Mouse (Mus musculus) retina, embryonic 14.5 days (tissue): ENCODE data around the gene Fscn2.
"Not testable (repeated sequence)": the region's sequence is repeated elsewhere in the genome, so short reads cannot be mapped to it uniquely, and the experiment has no call there.

Source experiments
- DNase-seq: peaks from one replicate; pipeline ENCODE4 v3.0.0-alpha.2; 2015; ENCODE audit warnings: low spot score

The Fscn2 gene

DNA sequence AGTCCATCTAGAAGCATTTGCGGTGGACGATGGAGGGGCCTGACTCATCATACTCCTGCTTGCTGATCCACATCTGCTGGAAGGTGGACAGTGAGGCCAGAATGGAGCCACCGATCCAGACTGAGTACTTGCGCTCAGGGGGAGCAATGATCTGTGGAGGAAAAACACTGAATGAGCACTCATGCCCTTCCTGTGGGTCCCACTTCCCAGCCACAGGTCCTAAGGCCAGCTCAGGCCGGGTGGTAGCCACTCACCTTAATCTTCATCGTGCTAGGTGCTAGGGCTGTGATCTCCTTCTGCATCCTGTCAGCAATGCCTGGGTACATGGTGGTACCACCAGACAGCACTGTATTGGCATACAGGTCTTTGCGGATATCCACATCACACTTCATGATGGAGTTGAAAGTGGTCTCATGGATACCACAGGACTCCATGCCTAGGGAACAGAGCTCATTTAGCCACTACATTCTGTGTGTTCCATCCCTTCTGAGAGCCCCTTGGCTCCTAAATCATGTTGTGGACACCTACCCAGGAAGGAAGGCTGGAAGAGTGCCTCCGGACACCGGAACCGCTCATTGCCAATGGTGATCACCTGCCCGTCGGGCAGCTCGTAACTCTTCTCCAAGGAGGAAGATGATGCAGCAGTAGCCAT is 14.8 kb upstream of the Fscn2 start:
- DNase-seq: not testable (repeated sequence)

DNA sequence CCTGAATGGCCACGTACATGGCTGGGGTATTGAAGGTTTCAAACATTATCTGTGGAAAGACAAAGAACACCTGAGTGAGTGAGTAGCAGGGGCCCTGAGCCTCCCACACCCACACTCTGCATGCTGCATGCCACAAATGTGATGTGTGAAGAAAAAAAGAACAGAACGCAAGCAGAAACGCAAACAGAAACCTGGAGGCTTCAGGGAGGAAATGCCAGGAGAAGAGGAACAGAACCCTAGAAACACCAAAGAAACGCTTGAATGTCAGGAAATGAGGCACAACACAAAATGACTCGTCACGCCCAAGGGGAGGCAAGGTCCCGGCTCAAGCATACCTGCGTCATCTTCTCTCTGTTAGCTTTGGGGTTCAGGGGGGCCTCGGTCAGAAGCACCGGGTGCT is 14.0 kb upstream of the Fscn2 start:
- DNase-seq: no peak

DNA sequence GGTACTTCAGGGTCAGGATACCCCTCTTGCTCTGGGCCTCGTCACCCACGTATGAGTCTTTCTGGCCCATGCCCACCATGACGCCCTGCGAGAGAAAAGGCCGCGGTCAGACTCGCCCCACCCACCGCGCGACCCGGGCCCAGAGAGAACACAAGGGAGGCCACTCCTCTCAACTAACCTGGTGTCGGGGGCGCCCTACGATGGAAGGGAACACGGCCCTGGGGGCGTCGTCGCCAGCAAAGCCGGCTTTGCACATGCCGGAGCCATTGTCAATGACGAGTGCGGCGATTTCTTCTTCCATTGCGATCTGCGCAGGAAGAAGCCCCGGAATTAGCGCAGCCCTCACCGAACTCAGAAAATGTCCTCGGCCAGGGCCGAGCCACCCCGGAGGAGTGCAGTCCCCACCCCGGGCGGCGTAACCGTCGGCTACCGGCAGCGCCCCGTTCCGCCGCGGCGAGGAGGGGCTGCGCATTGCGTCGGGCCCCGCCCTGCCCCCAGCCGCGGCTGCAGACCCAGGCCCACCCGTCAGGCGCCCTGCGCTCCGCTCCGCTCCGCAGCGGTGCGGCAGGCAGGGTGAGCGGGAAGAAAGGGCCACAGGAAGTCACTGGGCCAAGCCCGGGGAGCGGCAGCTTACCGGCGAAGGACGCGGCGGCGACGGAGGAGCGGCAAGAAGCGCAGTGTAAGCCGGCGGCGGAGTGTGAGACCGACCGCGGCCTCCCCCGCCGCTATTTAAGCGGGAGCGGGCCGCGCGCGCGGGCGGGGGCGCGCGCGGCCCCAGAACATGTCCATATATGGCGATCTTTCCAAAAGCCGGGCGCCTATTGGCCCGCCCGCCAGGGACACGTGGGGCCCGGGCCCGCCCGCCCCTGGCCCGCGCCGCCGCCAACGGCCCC is 13.3 kb upstream of the Fscn2 start, which contains the start of gene Actg1:
Gene Actg1, minus strand, starts transcription at position 752 of the 893 bp plus-strand sequence.
- DNase-seq: peak; percentile 92

DNA sequence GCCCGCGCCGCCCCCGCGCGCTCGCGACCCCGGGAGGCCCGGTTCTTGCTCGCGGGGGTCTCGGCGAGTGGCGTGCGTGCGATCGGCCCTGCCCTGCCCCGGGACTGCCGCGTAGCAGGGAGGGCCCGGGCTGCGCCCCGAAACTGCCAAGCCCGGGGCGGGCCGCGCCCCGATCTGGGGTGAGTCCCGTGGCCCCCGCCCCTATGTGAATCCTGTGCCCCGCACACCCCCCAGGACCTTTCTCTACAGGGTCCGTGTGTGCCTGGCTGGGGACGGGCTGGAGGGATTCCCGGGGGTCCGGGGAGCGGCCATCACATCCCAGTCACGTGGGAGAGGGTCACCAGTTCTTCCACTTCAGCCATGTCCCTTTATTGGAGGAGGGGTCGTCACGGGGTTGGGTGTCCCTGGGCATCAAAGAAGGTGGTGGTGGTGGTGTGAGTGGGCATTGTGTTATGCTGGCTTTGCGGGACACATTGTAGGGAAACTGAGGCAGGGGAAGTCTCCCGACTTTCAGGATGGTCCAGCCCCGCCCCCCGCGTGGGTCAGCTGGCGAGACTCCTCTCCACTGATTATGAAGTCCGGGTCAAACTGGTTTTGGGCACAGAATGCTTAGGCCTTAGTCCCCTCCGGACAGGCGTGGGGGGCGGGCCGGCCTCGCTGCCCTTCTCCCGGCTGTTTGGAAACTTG is 12.5 kb upstream of the Fscn2 start:
- DNase-seq: peak; percentile 77

DNA sequence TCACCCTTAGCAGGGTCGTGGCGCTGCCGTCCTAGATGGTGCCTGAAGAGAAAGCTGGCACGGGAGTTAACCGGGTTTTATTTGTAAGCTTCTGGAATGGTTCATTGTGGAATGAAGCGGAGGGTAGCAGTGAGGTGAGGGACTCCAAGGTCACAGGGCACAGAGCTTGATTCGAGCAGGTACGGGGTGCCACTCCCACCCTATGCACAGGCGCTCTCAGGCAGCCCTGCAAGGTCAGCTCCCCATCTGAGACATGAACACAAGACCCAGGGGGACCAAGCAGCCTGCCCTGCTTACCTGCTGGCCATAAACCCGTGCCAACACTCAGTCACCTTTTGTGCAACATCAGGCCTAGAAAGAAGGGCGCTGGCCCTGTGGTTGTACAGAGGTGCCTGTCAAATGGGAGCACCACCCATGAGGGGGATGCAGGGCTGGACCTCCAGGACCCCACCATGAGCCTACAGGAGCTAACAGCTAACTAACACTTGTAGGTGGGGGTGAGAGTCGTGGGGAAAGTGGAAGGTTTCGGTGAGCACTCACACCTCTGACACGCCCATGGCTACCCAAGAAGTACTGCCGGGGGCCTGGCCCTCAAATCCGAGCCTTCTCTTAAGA is 11.9 kb upstream of the Fscn2 start:
- DNase-seq: no peak

DNA sequence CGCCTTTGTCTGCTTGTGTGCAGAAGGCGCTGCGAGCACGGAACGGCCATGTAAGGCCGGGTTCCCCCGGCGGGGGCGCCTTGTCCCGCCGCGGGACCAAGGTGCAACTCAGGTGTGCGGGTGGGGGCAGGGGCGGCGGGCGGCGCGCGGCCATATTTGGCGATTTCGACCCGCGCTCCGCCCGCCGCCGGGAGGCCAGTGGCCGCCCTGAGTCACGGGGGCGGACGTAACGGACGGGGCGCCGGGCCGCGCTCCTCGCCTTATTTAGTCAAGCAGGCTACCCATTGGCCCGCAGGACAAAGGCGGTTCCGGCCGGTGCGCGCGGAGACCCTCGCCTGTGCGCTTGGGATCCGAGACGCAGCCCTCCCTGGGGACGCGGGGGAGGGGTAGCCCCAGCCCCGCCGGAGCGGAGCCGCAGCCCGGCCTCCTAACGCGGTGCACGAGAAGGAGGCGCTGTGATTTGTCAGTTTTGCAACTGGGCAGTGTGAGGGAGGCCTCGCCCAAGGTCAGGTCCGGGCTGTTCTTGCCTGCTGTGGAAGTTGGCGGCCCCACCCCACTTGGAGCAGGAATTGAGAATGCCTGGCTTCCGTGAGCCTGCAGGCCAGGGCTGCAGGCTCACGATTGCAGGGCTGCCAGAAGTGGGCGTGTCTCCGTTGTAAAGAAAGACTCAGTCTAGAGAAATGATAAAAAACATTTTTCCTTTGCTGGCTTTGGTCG is 11.2 kb upstream of the Fscn2 start:
- DNase-seq: peak; percentile 95

DNA sequence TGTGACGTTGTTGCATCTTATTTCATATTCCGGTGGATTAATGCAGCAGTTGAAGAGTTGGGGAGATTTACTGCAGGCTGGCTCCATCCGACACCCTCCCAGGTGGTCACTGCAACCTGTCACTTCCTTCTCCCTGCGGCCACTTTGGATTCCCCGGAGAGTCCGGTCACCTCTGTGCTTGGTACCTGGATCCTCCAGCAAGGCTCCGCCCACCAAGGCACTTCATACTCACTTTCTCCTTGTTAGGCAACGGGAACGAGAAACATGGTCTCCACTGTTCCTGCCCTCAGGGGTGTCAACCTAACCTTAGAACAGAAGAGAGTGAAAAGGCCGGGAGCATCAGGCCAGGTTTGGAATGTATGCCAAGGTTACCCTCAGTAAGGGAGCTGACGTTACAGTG is 10.6 kb upstream of the Fscn2 start:
- peak; percentile 47 for DNase-seq

DNA sequence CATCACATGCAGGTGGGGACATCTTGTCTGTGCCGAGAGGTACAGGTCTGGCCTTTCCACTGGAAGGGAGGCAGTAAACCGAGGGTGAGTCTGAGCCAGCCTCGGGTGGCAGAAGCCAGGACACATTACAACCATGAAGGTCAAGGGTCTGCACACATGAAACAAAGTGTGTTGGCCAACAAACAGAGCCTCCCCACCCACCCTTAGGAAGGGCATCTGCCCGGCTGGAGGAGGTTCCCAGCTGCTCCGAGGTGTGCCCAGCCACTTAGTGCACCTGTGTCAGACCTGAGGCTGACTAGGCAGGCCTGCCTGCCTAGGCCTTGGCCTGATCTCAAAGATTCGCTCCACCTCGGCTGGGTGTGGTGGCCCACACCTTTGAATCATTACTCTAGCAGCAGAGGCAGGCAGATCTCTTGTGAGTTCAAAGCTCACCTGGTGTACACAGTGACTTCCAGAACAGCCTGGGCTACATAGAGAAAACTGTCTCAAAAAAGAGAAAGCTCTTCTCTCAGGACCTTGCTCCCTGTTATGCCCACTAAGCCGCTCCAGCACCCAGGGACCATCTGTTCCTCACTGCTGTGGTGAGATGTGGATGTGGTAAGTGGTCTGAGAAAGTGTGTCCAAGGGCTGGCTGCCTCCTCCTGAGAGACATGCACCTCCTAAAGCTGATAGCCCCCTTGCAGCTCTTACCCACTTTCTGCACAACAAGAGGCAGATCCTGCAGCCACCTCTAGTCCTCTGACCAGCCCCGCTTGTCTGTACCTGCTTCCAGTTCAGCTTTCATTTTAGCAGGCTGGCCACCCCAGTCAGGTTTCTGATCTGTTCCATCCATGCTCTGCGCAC is 9.9 kb upstream of the Fscn2 start:
- no peak for DNase-seq

DNA sequence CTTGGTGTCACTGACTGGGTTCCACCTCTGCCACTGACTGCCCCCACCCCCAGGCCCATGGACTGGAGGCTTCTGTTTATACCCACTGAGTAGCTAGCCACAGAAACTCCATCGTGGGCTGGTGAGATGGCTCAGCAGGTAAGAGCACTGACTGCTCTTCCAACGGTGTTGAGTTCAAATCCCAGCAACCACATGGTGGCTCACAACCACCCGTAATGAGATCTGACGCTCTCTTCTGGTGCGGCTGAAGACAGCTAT is 9.3 kb upstream of the Fscn2 start:
- DNase-seq: not testable (repeated sequence)

DNA sequence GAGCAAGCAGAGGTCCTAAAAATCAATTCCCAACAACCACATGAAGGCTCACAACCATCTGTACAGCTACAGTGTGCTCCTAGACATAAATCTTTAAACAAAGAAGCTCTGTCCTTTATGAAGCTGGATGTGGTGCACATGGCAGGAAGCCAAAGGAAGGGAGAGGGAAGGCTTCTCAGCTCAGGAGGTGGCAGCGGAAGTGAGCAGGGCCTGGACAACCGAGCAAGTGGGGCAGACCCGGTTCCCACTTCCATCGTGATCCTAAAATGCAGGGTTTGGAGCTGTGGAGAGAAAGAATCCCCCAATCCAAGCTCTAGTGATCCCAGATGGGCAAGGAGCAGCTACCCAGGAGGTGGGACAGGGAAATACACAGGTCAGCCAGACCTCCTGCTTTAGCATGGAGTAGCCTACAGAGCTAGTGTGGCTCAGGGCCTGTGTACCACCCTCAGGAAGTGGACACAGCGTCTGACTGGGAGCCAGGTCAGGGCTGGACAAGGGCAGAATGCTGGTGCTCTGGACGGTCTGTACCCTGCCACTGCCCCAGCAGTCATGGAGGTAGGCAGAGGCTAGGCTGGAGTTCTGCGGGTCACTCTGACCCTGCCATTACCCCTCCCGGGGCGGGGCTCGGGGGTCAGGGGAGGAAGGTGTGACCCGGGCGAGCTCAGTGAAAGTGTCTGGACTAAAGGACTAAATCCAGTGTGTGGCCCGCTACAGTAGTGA is 8.6 kb upstream of the Fscn2 start:
- DNase-seq: no peak

DNA sequence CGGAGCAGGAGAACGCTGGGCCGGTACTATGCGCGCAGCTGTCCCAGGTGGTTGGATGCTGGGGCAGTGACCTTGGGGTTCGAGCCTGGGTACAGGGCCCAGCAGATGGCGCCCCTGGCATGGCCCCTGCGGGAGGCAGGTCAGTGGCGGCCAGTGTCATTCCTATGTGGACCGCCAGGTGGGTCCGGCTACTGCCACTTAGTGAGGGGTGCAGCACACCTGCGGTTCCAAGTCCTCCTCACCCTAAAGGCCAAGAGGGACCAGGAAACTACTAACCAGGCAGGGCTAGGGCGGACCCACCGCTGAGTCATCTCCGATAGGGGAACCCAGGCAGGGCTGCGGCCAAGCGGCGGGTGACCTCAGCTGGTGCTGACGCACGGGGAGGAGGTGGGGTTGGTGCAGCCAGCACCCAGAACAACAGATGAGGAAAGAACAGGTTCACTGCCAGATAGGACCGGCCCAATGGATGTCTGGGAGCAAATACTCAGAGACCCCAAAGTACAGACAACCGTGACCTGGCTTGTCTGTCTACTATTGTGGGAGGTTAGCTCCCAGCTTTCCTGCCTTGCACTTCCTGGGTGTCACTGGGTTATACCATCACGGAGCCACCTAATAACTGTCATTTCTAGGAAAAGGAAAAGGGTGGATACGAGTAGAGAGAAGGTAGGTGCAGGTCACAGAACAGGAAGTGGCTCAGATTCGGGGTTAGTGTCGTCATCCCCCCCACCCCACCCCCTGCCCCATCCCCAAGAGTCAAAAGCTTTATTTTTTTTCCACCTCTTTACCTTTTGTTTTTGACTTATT is 7.6 kb upstream of the Fscn2 start:
- peak; percentile 79 for DNase-seq

DNA sequence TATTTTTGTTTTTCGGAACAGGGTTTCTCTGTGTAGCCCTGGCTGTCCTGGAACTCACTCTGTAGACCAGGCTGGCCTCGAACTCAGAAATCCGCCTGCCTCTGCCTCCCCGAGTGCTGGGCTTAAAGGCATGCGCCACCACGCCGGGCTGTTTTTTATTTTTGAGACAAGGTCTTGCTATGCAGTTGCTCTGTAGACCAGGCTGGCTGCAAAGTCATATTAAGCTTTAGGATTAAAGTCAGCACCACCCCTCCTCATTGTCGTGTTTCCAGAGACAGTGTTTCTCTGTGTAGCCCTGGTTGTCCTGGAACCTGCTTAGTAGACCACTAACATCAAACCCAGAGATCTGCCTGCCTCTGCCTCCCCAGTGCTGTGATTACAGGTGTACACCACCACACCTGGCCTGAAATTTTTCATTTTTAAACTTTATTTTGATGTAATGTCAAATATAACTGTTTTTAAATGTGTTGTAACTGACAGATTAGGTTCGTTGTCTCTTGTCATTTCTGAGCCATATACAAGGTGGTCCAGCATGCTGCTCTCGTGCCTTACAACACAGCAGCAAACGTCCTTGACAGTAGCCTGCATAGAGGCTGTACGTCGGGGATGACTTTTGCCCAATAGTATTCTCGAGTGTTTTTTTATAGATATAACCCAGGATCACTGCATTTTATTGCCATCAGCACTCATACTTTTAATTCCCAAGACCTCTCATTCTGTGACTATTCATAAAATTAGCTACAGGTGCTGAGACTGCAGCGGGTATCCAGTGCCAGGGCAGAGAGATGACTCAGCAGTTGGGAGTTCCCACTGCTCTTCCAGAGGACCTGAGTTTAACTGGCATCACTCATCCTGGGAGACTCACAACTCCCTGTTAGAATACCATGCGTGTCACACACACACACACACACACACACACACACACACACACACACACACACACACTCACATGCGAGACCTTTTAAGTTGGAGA is 6.7 kb upstream of the Fscn2 start:
- no peak for DNase-seq

DNA sequence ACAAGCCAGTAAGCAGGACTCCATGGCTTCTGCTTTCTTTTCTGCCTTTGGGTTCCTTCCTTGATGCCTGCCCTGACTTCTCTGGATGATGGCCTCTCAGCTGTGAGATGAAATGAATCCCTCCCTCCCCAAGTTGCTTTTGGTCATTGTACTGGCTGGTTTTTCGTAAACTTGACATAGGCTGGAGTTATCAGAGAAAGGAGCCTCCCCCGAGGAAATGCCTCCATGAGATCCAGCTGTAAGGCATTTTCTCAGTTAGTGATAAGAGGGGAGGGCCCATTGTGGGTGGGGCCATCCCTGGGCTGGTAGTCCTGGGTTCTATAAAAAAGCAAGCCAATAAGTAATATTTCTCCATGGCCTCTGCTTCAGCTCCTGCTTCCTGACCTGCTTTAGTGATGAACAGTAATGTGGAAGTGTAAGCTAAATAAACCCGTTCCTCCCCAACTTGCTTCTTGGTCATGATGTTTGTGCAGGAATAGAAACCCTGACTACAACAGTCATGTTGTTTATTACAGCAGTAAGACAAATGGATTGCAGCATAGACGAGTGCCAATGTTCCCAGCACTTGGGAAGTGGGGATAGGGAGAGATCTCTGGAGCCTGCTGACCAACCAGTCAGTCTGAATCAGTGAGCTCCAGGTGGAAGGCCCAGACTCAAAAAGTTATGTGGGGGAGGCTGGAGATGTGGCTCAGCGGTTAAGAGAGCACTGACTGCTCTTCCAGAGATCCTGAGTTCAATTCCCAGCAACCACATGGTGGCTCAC is 5.9 kb upstream of the Fscn2 start:
- no peak for DNase-seq

DNA sequence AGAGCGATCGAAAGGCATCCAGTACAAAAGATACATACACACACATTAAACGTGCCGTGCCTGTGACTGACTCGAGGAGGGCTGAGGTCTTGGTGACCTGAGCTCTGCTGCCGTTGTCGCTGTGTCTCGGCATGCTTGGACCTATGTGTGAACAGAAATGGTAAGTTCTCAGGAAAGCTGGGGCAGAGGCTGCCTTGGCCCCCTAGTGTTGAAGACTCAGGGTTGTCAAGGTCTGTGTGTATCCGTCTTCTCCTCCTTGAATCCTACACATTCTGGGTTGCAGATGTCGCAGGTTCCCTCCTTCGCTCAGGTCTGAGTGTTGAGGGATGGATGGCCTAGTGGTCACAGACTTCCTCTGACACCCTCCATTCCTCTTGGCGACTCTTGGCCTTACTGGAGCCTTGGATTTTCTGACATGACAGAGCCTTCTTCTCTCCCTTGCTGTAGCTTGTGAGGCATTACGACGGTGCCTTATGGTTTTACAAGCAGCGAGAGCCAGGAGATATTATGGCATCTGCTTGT is 5.0 kb upstream of the Fscn2 start:
- DNase-seq: no peak

DNA sequence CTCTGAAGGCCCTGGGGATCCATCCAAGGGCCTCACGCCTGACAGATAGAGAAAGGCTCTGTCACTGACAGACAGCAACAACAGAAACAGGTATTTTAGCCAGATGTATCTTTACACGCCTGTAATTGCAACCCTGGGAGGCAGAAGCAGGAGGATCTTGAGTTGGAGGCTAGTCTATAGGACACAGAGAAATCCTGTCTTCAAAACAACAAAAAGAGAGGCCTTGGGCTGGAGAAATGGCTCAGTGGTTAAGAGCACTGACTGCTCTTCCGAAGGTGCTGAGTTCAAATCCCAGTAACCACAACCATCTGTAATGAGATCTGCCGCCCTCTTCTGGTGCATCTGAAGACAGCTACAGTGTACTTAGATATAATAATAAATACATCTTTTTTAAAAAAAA is 4.4 kb upstream of the Fscn2 start:
- DNase-seq: no peak

DNA sequence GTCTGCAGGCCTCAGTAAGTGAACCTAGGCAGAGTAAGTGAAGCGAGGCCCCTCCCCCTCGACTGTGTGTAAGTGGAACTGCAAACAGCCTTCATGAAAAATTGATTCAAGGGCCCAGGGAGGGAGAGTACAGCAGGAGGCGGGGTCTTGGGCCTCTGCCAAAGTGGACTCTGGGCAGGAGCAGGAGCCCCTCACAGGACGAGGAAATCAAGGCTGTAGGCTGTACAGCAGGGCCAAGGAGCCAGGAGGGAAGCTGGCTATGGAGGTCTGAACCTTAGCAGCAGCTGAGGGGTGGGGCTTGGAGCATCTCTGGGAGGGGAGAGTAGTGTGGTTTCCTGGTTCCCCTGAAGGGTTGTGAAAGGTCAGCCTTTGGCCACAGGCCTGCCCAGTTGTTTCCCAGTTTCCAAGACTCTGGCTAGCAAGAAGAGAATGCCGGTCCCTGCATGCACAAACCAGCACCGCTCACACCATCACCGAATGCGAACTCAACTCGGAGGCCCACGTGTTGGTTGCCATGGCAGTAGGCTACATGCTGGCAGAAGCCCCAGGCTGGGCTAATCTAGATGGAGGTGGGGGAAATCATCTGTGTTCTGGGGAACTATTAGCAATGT is 3.4 kb upstream of the Fscn2 start:
- DNase-seq: peak; percentile 74

DNA sequence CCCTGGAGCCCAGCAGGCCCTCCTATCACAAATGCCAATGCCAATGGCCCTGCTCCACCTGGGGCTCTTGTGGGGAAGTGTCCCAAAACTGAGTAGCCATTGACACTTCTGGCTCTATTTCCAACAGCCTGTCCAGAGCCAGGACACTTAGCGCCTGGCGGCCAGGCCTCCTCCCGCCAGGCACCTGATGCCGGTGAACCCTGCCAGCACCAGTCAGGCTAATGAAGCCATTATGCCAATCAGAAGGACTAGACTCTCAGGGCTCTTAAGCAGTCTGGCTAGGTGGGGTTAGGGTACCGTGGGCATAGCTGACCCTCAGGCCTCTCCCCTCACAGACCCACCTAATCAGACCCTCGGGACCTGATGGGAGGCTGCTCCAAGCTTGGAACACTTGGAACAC is 1.9 kb upstream of the Fscn2 start:
- no peak for DNase-seq
